Mouse (Mus musculus) gonadal fat pad, adult 2 months (tissue): ENCODE results near the gene Sptbn2. TPM values are rescaled to one million over a fixed set of nuclear protein-coding genes. Genes with fewer than 3 reads are reported as not detected.

Experiments
- DNase-seq: peaks from one replicate; pipeline ENCODE4 v3.0.0-alpha.2; 2012; ENCODE audit warnings: low read depth
- polyA plus RNA-seq: library from polyadenylated mRNA; depleted of rRNA; stranded (reverse); fragments of >200 nt; gene quantifications from 2 replicates; pipeline ENCODE4 v1.2.3, GENCODE M21; 2012; rRNA removed

The Sptbn2 gene
- 3.2 and 5.0 TPM in 2 replicates for polyA plus RNA-seq

DNA sequence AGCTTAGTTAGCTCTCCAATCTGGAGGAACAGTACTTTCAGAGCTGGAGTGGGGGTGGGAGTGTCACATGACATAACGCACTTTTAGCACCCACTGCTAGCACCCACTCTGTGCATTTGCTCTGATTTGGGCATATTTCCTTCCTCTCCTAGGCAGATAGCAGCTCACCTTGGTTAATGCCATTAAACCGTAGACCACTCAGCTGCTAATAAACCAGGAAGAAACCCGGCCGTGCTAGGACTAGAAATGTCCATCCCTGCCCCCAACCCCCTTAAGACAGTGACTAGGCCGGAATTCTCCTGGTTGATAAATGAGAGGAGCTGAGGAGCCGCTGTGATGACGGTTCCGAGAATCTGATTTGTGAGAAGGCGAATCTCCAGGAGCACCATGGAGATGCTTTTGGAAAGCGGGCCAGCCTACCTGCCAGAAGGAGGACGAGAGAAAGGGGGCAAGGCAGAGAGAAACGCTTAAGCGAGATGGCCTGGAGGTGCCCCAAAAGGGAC lies at the start of gene Sptbn2:
Sptbn2 (plus strand) TSS at position 70 of the 503 bp plus-strand sequence.
- no peak for DNase-seq

DNA sequence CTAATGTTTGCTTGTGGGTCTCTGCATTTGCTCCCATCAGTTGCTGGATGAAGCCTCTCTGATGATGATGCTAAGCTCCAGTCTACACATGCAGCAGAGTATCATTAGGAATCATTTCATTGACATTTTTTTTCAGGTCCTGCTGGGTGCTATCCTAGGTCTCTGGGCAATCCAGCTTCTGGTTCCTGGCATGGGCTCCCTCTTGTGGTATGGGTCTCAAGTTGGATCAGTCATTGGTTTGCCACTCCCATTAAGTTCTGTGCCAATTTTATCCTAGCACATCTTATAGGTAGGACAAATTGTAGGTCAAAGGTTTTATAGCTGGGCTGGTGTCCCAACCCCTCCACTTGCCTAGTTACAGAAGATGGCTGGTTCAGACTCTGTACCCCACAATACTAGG lies 44.2 kb upstream of the Sptbn2 start:
- DNase-seq, result no peak

DNA sequence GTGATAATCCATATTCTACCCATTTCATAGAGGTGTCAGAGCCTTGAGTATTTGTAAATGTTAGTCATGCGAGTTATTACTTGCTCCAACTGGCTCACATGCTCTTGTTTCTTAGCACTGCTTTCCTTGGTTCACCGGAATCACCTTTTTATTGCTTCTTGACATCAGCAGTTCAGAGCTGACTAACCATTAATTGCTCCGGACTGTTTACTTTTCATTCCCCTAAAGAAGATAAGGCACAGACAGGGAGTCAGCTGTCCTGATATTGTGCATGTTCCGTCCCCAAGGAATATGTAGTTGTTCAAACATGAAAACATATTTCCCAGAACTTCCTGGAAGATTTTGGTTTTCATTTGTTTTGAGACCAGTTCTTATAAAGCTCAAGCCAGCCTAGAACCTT lies 40.2 kb upstream of the Sptbn2 start:
- DNase-seq, result no peak

DNA sequence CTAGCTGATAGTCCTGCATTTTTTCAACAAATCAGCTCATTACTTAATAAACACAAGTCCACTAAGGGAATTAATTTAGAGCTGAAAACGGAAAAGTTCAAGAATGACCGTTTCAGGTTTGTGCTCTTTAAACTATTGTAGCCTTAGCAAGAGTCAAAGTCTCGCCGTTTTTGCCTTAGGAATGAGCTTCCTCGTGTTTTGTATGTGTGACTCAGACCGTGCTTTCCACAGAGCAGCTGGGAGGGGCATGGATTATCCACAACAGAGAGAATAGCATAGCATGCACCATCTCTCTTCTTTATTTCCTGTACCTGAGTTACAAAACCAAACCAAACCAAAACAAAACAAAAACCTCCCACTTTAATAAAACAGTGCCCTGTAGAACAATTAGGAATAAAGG lies 38.6 kb upstream of the Sptbn2 start:
- no peak for DNase-seq

DNA sequence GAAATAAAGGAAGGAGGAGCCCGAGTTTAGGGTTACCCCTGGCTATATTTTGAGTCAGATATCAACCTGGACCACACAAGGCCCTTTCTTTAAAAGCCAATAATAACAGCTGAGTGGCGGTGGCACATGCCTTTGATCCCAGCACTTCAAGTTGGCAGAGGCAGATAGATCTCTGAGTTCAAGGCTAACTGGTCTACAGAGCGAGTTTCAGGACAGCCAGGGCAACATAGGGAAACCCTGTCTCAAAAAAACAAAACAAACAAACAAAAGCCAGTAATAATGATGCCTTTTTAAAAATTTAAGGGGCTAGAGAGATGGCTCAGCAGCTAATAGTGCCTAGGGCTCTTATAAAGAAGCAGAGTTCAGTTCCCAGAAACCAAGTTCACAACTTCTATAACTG lies 16.6 kb upstream of the Sptbn2 start:
- DNase-seq, result no peak

DNA sequence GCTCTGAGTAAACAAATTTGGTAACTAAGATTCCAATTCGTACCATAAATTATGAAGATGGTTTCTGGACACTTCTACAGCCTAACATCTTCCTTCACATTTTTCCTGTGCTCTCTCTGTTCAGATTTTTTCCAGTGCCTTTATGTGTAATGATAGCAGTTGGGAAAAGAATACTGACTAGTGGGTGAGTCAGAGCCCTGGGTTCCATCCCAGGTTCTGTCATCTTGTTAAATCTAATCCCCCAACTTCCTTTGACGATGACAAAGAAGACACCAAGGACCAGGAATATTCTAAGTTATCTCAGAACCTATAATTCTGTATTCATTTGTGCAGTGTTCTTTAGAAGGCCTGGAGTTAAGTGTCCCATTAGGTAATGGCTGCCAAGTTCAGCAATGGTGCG lies 13.8 kb upstream of the Sptbn2 start:
- DNase-seq, result no peak

DNA sequence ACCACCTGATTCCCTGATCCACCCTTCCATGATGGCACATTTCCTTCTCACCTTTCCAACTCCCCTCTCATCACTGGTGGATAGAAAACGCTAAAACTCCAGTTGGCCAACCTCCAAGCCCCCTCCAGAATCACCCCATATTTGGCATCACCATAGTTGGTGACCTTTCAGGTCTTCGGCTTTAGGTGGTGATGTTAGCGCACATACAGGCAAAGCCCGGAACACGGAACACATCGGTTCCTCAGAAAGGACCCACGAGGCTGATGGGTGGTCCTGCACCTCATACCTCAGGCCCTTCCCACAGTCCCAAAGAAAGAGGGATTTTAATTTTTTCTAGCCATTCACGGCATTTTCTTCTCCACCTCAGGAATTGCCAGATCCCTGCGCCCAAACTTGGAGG lies 13.2 kb upstream of the Sptbn2 start:
- no peak for DNase-seq

DNA sequence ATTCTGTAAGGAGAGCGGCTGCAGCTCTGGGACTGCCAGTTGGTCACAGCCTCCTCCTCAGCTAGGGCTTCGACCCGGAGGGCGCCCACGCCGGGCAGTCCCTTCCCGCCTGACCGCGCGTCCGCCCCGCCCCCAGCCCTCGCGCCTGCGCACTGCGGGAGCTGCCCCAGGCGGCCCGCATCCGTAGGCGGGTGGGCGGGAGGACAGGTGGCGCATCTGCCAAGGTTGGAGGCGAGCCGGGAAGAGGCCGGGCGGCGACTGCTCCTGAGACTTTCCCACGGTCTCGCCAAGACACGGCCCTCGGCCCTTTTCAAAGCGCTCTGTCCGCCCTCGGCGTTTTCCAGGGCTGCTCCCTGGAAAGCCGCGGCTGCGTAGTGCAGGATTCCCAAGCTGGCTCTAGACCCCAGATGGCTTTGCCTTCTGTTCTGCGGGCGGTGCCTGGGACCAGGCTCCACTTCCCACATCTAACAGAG lies 12.7 kb upstream of the Sptbn2 start, which contains the start of gene Gm960:
Gm960 (minus strand) TSS at position 464 of the 473 bp plus-strand sequence.
- DNase-seq, result no peak

DNA sequence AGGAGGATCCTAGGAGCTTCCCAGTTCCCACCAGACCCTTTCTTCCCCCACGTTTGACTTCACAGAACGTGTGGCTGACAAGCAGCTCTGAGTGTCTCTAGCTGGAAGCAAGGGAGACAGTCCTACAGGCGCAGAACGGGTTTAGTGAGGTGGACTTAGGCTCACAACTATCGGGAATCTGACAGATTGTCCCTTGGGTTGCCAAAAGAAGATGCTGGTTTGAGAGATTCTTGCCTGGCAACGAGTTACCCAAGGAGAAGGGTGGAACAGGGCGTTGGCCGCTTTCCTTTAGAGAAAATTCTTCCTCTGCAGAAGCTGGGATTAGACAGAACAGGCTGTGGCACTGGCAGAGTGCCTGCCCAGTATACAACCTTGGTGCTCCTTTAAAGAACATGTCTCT lies 12.1 kb upstream of the Sptbn2 start:
- DNase-seq, result peak; percentile 27

DNA sequence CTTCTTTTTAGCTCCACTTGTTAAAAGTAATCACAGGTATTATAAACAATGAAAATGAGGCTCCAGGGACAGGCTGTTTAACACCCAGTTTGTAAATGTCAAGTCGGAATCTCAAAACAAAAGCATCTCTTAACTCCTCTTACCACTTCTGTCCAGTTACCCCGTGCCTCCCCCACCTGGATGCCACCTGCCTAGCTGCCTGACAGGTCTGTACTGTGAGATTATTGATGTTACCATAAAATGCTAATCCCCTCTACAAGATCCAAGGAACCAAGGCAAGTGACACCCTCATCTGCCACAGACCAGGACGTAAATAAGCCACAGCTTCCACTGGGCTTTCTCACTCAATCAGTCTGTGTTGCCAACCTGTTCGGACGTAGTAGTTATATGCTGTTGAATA lies 11.1 kb upstream of the Sptbn2 start:
- no peak for DNase-seq

DNA sequence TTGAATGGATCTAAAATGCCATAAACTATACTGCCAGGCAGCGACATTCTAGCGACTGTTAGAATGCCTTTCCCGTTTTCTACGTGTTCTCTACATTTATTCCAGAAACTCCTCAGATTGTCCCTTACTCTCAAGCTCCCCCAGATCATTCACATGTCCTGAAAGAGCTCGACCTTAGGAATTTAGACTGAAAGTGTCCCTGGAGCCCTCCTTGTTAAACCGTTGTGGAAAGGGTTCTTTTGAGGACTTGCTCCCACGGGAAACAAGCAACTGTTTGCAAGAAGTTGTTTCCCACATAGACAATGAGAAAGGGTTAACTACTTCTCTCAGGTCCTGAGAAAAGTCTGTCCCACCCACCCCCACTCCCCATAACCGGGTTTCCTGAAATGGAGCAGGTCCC lies 10.3 kb upstream of the Sptbn2 start:
- DNase-seq, result no peak

DNA sequence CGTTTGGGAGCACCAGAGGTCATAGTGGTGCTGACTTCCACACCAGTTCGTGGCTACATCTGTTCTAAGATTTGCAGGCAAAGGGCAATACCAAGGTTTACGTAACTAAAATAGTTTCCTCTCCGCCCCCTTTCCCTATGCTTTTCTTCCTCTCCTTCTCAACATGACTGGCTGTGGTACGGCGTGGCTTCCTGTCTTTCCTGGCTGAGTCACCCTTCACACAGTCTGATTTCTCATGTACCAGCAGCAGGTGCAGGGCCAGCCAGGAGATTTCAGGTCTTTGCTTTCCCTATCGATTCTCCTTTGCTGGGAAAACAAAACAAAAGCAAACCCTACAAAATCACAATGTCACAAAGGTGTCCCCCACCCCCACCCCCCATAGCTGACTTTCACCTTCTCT lies 9.7 kb upstream of the Sptbn2 start:
- DNase-seq, result no peak

DNA sequence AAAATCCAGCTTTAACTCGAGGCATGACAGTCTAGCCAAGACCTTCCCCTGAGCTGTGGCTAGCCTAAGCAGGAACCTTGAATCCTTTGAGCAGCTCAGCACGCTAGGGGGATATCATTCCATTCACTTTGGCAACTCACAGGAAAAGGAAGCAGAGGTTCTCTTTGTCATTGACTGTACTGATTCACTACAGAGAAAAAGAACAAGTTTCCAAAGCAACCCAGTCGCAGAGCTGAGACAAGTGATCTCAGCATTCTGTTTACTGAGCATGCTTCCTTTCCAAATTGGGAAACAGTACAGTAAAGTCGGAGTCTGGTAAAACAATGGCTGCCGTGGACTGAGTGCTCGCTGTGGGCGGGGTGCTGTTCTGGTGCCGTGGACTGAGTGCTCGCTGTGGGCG lies 2.2 kb upstream of the Sptbn2 start:
- DNase-seq, result no peak

DNA sequence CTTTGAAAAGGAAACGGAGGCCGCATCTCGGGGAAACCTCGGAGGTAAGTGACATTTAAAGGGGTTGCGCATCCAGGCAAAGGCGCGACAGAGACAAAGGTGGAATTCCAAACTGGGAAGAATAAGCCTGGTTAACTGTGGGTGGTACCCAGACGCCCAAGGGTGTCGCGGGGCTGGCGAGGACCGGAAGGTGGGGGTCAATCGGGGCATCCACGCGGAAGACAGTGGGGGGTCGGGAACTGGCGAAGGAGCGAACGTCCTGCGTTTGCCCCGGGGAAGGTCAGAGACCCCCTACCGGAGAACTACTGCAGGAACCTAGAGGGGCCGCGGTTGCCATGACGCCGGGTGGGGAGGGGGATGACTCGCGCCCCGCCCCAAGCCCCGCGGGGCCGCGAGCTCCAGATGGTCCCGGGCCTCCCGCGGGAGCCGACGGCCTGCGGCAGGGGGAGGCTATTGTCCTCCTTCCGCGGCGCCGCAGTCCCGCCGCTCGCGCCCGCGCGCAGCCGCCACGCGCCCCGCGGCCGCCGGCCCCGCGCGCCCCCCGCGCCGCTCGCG lies 711 bp downstream of the Sptbn2 start:
- DNase-seq, result no peak

DNA sequence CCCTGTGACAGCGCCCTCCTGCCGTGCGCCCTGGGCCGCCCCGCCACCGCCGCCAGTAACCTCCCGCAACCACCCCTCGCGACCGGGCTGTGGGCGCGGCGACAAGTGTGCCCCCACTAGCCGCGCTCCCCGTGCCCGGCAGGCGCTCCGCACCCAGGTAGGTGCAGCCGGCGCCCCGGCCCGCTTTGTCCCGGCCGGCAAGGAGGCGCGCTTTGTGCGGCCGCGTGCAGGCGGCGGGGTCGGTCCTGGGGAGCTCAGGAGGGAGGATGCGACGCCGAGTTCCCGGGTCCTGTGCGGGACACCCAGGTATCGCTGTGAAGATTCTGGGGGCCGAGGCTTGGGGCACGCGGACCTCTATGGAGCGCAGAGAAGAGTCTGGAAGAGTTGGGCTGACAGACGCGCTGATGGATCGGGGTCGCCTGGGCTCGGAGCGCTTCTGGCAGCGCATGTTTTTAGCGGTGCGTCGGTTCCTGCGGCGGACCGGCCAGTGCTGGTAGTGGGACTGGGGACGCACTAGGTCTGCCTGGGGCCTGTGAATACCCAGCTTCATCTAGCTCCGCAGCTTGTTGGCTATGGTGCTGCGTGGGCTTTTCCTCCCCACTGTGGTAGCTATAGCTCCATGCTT lies 1.3 kb downstream of the Sptbn2 start:
- no peak for DNase-seq

DNA sequence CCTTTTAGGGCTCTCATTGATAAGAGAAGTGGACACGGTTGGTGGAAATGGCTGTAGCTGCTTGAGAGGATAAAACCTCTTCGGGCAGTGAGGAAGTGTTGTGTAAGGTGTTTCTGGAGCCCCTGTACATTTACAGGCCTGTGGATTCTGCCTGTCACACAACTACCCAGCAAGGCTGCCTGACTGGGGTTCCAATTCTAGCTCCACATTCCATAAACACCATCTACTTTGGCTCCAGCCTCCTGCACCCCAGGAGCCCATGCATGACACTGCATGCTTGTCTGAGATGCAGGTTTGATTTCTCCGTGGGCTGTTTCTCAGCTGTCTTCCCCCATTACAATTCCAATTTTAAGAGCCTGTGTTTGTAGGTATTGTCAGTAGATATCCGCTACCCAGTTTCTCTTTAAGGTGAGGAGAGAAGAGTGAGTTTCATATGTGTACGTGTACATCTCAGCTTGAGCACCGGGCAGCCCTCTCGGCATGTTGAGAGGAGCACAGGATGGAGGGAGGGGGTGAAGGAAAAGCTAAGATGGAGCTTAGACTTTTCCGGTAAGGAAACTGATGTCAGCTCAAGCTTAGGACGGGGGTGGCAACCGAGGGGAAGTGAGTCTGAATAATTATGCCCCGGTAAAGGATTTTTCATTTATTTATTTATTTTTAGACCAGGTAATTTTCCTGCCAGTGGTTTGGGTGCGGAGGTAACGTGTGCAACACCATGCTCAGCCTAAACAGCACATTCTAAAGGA lies 2.0 kb downstream of the Sptbn2 start:
- no peak for DNase-seq

DNA sequence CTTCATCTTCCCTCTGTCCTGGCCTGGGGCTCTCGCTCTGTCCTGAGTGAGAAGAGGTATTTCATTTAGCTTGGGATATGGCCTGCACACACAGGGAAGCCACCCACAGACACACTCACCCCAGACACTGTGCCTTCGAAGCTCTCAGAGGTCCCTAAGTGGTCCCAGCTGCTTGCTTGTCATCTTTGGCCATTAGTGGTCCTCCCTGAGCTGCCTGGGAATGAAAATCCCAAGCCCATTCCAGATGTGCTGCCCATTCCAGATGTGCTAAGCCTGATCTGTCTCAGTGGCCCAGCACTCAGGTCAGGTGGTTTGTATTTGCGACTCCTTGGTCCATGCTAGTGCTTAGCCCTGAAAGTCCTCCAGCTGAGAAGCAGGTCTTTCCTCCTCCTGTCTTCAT lies 2.9 kb downstream of the Sptbn2 start:
- DNase-seq, result no peak

DNA sequence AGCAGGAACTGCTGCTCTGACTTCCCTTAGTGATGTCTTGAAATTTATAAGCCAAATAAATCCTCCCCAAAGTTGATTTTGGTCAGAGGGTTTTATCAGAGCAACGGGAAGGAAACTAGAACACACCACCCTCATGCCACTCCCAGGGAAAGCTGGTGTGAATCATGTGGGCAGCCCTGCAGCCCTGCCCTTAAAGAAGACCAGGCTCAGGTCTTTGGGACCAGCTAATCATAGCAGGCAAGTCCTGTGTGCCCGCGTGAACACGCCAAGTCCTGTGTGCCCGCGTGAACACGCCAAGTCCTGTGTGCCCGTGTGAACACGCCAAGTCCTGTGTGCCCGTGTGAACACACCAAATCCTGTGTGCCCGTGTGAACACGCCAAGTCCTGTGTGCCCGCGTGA lies 5.8 kb downstream of the Sptbn2 start:
- no peak for DNase-seq

DNA sequence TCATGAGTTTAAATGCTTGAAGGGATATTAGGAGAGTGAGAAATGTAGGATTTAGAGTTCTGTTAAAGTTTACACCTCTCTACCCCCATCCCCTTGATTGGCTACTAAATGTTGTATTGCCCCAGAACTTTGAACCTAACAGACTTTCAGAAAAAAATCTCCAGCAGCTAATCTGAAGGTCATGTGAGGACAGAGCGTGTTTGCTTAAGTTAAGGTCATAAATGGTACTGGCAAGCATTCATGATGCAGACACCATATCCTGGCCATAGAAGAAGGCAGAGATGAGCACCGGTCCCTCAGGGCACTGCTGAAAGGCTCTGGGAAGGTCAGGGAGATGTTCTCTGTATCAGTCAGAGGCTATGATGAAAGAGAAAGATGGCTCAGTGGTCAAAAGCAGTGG lies 6.3 kb downstream of the Sptbn2 start:
- no peak for DNase-seq

DNA sequence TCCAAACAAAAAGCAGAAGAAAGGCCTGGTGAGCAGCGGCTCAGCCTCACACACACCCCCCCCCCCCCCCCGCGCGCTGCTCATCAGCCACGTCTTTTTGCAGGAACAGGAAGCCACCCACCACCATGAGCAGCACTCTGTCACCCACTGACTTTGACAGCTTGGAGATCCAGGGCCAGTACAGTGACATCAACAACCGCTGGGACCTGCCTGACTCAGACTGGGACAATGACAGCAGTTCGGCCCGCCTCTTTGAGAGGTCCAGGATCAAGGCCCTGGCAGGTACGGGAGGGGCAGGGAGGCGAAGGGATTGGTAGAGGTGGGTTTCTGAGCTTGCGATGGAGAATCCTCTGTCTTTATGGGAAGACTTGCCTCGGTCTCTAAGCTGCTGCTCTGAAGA lies 7.7 kb downstream of the Sptbn2 start:
- DNase-seq, result no peak

DNA sequence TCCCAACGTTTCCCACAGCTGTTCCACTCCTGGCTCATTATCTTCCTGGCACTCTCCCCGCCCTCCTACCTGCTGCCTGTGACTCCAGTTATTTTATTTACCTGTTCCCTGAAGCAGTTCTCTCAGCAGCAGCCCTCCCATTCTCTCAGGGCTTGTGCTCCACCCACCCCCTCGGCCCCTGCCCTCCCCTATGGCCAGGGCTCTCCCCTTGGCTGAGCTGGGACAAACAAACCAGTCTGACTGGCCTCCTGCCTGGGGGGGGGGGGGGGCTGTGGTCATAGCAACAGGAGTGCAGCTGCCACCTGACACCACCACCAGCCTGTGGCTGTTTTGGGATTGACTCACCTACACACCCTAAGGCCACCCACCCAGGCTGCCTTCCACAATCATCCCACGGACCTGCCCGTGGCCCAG lies 8.4 kb downstream of the Sptbn2 start:
- DNase-seq, result no peak

DNA sequence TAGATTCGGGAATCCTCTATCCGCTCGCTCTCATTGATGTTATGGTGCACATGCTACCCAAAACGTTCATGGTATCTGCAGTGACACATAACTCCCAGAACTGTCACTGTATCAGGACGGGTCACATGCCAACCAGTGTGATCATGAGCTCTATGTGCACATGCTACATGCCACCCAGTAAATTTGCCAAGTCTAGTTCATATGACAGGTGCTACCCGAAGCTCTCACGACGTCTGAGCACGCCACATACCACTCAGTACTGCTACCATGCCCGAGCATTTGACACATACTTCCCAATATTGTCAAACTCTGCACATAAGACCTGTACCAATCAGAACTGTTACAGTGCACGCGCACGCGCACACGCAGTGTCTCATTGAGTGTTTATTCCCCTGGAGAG lies 9.1 kb downstream of the Sptbn2 start:
- DNase-seq, result no peak

DNA sequence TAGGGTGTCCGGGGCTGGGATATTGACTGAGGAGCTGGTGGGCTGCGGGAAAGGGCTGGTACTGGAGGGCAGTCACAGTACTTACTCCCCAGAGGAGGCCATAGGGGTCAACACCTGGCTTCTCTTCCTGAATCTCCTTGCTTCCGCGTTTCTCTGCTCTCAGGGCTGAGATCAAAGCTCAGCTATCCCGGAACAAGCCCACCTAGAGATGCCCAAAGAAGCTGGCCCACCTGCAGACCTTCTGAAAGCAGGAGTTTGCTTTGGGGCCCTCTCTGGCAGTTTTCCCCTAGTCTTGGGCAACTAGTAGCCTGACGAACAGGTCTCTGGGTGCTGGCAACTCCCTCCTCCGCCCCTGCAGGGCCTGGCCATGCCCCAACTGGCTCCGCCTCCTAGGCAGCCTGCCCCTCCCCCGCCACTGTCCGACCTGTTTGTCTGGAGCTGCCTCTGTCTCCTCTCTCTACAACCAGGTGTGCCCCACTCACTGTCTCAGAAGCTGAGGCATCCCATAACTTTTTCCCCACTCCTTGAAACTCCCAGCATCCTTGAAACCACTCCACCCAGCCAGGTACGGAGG lies 9.8 kb downstream of the Sptbn2 start:
- no peak for DNase-seq
